Mouse (Mus musculus) liver, embryonic 14.5 days (tissue): ENCODE data around the gene Crb2.

Experiments used
- CTCF ChIP-seq: IDR thresholded peaks from 2 replicates; pipeline ENCODE4 v1.5.1; 2016; ENCODE audit warnings: antibody characterized with exemption, low read depth, control low read depth
- EP300 ChIP-seq: IDR thresholded peaks from 2 replicates; pipeline ENCODE4 v1.6.1; 2016; ENCODE audit warnings: antibody characterized with exemption, low read depth

- TF ChIP-seq CTCF (no peak), EP300 (no peak)
These were observed 8.3 kb upstream of the Crb2 start for GRCm38 (mm10) chr2:37767739-37768138.
